Mouse (Mus musculus) bone marrow macrophage, adult 2 months (primary cell): ENCODE results near the gene Nfat5.

Experiments
- CTCF ChIP-seq: IDR thresholded peaks from 2 replicates; pipeline ENCODE4 v1.5.1; 2012; ENCODE audit warnings: low read depth, mild to moderate bottlenecking, low read length, moderate library complexity
- POLR2A ChIP-seq: IDR thresholded peaks from 2 replicates; pipeline ENCODE4 v1.6.1; 2012; ENCODE audit warnings: mild to moderate bottlenecking, low read depth, low read length, borderline replicate concordance

DNA sequence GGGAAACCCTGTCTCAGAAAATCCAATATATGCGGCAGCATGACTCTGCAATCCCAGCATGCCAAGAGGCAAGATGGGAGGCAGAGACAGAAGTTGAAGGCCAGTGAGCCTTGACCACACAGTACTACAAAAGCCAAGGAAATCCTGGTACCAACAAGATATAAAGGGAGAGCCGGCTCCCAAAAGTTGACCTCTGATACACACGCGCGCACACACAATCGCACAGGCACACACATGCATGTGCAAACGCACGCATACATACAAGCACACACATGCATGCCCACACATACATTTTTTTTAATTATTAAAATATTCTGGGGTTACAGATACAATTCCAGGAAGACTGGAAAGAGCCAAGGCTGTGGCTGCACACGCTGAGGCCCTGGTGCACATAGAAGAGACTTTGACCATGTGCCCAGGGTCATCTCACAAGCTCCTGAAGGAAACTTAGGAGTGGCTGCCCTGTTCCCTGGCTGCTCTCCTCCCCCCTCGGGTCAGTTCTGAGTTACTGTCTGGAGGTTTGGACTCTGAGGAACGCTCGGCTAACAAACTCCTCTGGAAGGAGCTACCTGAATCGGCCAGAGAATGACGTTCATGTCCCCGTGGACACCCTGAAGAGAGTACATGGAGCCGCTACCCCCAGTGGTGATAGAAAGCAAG, 97.3 kb downstream of the Nfat5 start:
- TF ChIP-seq POLR2A (no peak), CTCF (no peak)
